Mouse (Mus musculus): ENCODE data around the gene Vps33b. TPM values are rescaled to one million over a fixed set of nuclear protein-coding genes. Genes with fewer than 3 reads are reported as not detected.
A peak's percentile ranks its signal among the peaks of the same experiment; 100 is the strongest.

Gene Vps33b
- polyA plus RNA-seq, 1 experiment, result 6.6 TPM

DNA sequence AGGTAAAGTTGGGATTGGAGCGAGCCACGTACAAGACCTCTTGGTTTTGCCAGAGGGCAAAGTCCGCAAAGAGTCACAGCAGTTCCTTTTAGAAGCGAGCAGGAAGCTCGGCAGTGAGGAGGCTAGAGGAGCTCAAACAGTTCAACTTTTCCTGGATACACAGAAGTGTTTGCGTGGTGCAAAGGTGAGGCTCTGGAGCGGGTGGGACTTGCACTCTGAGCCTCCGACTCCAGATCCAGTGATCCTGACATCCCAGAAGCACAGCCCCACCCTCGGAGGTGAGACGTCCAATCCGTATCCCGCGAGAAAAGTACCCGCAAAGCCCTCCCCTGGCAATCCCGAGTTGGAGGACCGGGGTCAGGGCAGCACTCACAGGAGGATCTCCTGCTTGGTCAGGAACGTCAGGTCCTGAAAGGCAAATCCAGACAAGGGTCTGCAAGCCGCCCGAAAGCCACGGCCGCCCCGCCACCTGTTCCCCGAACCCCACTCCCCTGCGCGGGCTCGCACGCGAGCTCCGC is 37.4 kb upstream of the Vps33b start:
- TF ChIP-seq USF1 (IDR thresholded peaks at IDR 0.05; ENCODE audit: low read depth) (no peak), MAX (IDR thresholded peaks at IDR 0.05) (no peak), MYOD1 (IDR thresholded peaks at IDR 0.05; ENCODE audit: control insufficient read depth, insufficient read length, low read depth) (no peak), MYOG (IDR thresholded peaks at IDR 0.05; ENCODE audit: control insufficient read depth, extremely low read depth, insufficient read length) (no peak)

DNA sequence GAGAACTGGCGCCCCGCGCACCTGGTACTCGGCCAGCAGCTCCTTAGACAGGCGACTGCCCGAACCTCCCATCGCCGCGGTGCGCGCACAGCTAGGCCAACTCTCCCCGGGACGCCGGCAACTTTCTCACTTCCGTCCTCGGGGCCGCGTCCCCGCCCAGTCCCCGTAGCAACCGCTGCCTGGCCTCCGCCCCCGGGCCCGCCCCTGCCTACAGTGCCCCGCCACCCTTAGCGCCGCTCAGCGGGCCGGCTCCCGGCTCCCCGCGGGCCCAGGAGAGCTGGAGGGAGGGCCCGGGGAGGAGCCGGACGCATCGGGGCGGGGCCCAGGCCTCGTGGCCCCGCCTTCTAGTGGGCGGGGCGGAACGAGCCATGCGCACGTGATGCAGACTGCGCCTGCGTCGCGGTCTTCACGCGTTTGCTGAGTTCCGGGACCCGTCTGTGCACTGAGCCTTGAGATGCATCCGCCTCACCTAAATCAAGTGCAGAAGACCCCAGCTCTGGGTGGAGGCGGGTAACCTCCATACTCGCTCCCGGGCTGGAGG is 36.9 kb upstream of the Vps33b start, which contains the start of the genes Cib1 and Gdpgp1:
Gene Cib1, minus strand, starts transcription at position 325 of the 541 bp plus-strand sequence.
Gene Gdpgp1, plus strand, starts transcription at position 377 of the 541 bp plus-strand sequence.
- peaks cover 2% of the 10 kb centered on the region for H3K79me3 ChIP-seq (ENCODE audit: low read depth)
- TF ChIP-seq USF1 (IDR thresholded peaks at IDR 0.05; ENCODE audit: low read depth) (peak; percentile 94), MAX (IDR thresholded peaks at IDR 0.05) (peak; percentile 79), FOSL1 (IDR thresholded peaks at IDR 0.05; ENCODE audit: insufficient read depth, low read length, poor library complexity, severe bottlenecking) (no peak), MYOG (IDR thresholded peaks at IDR 0.05; ENCODE audit: control insufficient read depth, extremely low read depth, insufficient read length) (no peak), MYOD1 (IDR thresholded peaks at IDR 0.05; ENCODE audit: control insufficient read depth, insufficient read length, low read depth) (no peak)
- peaks cover 14% of the 10 kb centered on the region for H3K79me2 ChIP-seq (ENCODE audit: control insufficient read depth, insufficient read depth)
- peaks cover 13% of the 10 kb centered on the region for H3K36me3 ChIP-seq (ENCODE audit: control insufficient read depth, insufficient read depth)
- peak within 1 kb of the TSS; percentile 78 for H3ac ChIP-seq (ENCODE audit: control insufficient read depth, insufficient read length, low read depth)
- peak within 1 kb of the TSS; percentile 48 for H3K4me3 ChIP-seq (ENCODE audit: insufficient read depth, poor library complexity, severe bottlenecking)
- H3K27me3 ChIP-seq (ENCODE audit: control insufficient read depth, insufficient read depth, insufficient read length), result no peaks in the 10 kb centered on the region

More for the DNA sequence above, 37.4 kb upstream of the Vps33b start:
- Histone ChIP-seq H3ac (ENCODE audit: control insufficient read depth, insufficient read length, low read depth) (peak overlapping the region; percentile 78), H3K79me3 (ENCODE audit: low read depth) (peaks cover 2% of the 10 kb centered on the region), H3K79me2 (ENCODE audit: control insufficient read depth, insufficient read depth) (peaks cover 14% of the 10 kb centered on the region), H3K36me3 (ENCODE audit: control insufficient read depth, insufficient read depth) (peaks cover 17% of the 10 kb centered on the region), H3K4me3 (ENCODE audit: insufficient read depth, poor library complexity, severe bottlenecking) (peak overlapping the region; percentile 48), H3K27me3 (ENCODE audit: control insufficient read depth, insufficient read depth, insufficient read length) (no peaks in the 10 kb centered on the region)

DNA sequence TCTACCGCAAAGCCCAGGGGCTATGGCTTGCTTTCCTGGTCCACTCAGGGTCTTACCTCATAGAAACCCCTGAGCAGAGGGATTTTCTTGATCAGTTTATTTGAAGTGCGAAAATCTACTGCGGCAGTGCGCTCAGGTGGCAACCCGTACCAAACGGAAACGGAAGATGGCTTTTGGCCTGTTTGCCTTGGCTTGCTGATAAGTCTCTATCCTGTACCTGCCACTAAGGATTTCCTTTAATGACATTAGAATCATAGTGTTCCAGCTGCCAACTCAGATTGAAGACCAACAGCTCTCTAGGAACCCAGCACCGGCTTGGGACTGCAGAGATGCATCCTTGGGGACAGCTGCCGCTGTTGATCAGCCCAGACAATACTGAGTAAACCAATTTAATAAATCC is 35.6 kb upstream of the Vps33b start:
- H3K27me3 ChIP-seq (ENCODE audit: control insufficient read depth, insufficient read depth, insufficient read length), result no peaks in the 10 kb centered on the region
- peaks cover under 1% of the 10 kb centered on the region for H3K36me3 ChIP-seq (ENCODE audit: control insufficient read depth, insufficient read depth)
- no peak overlapping the region for H3K4me3 ChIP-seq (ENCODE audit: insufficient read depth, poor library complexity, severe bottlenecking)
- no peak overlapping the region for H3ac ChIP-seq (ENCODE audit: control insufficient read depth, insufficient read length, low read depth)
- peaks cover 14% of the 10 kb centered on the region for H3K79me2 ChIP-seq (ENCODE audit: control insufficient read depth, insufficient read depth)
- H3K79me3 ChIP-seq (ENCODE audit: low read depth), result peaks cover 2% of the 10 kb centered on the region
- TF ChIP-seq FOSL1 (IDR thresholded peaks at IDR 0.05; ENCODE audit: insufficient read depth, low read length, poor library complexity, severe bottlenecking) (no peak), USF1 (IDR thresholded peaks at IDR 0.05; ENCODE audit: low read depth) (no peak), MYOG (IDR thresholded peaks at IDR 0.05; ENCODE audit: control insufficient read depth, extremely low read depth, insufficient read length) (no peak), MAX (IDR thresholded peaks at IDR 0.05) (no peak), MYOD1 (IDR thresholded peaks at IDR 0.05; ENCODE audit: control insufficient read depth, insufficient read length, low read depth) (no peak), CTCF (IDR thresholded peaks at IDR 0.05; ENCODE audit: control insufficient read depth, insufficient read depth, insufficient read length) (no peak), CEBPB (IDR thresholded peaks at IDR 0.05; ENCODE audit: low read depth) (no peak)

DNA sequence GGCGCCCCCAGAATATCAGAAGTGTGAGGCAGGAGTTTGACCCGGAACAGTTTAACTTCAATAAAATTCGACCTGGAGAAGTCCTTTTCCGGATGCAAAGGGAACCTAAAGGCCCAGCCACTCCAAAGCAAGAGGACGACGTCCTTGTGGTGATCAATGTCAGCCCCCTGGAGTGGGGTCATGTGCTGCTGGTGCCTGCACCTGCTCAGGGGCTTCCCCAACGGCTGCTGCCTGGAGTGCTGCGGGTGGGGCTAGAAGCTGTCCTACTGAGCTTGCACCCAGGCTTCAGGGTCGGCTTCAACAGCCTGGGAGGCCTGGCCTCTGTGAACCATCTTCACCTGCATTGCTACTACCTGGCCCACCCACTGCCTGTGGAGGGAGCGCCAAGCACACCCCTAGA is 30.9 kb upstream of the Vps33b start:
- Histone ChIP-seq H3K79me3 (ENCODE audit: low read depth) (no peaks in the 10 kb centered on the region), H3K27me3 (ENCODE audit: control insufficient read depth, insufficient read depth, insufficient read length) (no peaks in the 10 kb centered on the region), H3K79me2 (ENCODE audit: control insufficient read depth, insufficient read depth) (peaks cover 5% of the 10 kb centered on the region), H3ac (ENCODE audit: control insufficient read depth, insufficient read length, low read depth) (no peak overlapping the region), H3K36me3 (ENCODE audit: control insufficient read depth, insufficient read depth) (no peaks in the 10 kb centered on the region), H3K4me3 (ENCODE audit: insufficient read depth, poor library complexity, severe bottlenecking) (no peak overlapping the region)
- TF ChIP-seq MYOD1 (IDR thresholded peaks at IDR 0.05; ENCODE audit: control insufficient read depth, insufficient read length, low read depth), result no peak
- no peak for TF ChIP-seq MYOG (IDR thresholded peaks at IDR 0.05; ENCODE audit: control insufficient read depth, extremely low read depth, insufficient read length)
- no peak for TF ChIP-seq CTCF (IDR thresholded peaks at IDR 0.05; ENCODE audit: control insufficient read depth, insufficient read depth, insufficient read length)
- no peak for TF ChIP-seq CEBPB (IDR thresholded peaks at IDR 0.05; ENCODE audit: low read depth)
- no peak for TF ChIP-seq FOSL1 (IDR thresholded peaks at IDR 0.05; ENCODE audit: insufficient read depth, low read length, poor library complexity, severe bottlenecking)
- TF ChIP-seq USF1 (IDR thresholded peaks at IDR 0.05; ENCODE audit: low read depth), result no peak
- TF ChIP-seq MAX (IDR thresholded peaks at IDR 0.05), result no peak

DNA sequence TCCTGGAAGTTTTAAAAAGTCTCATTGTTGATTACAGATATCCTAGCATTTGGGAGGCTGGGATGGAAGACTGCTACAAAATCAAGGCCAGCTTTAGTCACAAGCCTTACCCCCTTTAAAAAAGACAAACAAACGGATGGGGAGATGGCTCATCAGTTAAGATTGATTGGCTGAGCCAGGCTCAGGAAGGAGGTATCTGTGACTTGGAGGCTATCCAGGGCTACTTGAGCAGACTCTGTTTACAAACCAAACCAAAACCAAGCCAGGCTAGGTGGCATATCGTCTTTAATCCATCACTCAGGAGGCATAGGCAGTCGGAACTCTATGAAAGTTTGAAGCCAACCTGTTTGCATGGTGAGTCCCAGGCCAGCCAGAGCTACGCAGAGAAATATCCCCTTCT is 27.8 kb upstream of the Vps33b start:
- TF ChIP-seq MAX (IDR thresholded peaks at IDR 0.05) (no peak), FOSL1 (IDR thresholded peaks at IDR 0.05; ENCODE audit: insufficient read depth, low read length, poor library complexity, severe bottlenecking) (no peak), CTCF (IDR thresholded peaks at IDR 0.05; ENCODE audit: control insufficient read depth, insufficient read depth, insufficient read length) (no peak), CEBPB (IDR thresholded peaks at IDR 0.05; ENCODE audit: low read depth) (no peak), MYOD1 (IDR thresholded peaks at IDR 0.05; ENCODE audit: control insufficient read depth, insufficient read length, low read depth) (no peak), USF1 (IDR thresholded peaks at IDR 0.05; ENCODE audit: low read depth) (no peak), MYOG (IDR thresholded peaks at IDR 0.05; ENCODE audit: control insufficient read depth, extremely low read depth, insufficient read length) (no peak)
- no peaks in the 10 kb centered on the region for H3K79me3 ChIP-seq (ENCODE audit: low read depth)
- no peaks in the 10 kb centered on the region for H3K27me3 ChIP-seq (ENCODE audit: control insufficient read depth, insufficient read depth, insufficient read length)
- no peak overlapping the region for H3ac ChIP-seq (ENCODE audit: control insufficient read depth, insufficient read length, low read depth)
- no peak overlapping the region for H3K4me3 ChIP-seq (ENCODE audit: insufficient read depth, poor library complexity, severe bottlenecking)
- no peaks in the 10 kb centered on the region for H3K36me3 ChIP-seq (ENCODE audit: control insufficient read depth, insufficient read depth)
- no peaks in the 10 kb centered on the region for H3K79me2 ChIP-seq (ENCODE audit: control insufficient read depth, insufficient read depth)

DNA sequence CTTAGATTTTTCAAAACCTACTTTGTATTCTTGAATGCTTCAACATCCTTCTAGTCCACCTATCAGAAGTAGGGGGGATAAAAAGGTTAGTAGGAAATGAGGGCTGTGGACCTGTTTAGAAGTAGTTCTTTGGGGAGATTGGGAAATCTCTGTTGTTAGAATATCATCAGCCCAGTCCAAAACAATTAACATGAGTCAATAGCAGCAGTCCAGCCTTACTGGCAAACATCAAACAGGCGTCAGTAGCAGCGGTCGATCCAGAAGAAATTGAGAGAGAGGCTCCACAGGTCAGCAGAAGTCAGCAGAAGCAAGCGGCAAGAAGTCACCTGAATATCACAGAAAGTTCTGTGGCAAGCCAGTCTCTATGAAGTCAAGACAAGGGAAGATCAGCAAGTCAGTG is 24.6 kb upstream of the Vps33b start:
- Histone ChIP-seq H3ac (ENCODE audit: control insufficient read depth, insufficient read length, low read depth) (no peak overlapping the region), H3K36me3 (ENCODE audit: control insufficient read depth, insufficient read depth) (no peaks in the 10 kb centered on the region), H3K4me3 (ENCODE audit: insufficient read depth, poor library complexity, severe bottlenecking) (no peak overlapping the region), H3K79me3 (ENCODE audit: low read depth) (no peaks in the 10 kb centered on the region), H3K79me2 (ENCODE audit: control insufficient read depth, insufficient read depth) (no peaks in the 10 kb centered on the region), H3K27me3 (ENCODE audit: control insufficient read depth, insufficient read depth, insufficient read length) (no peaks in the 10 kb centered on the region)
- TF ChIP-seq CTCF (IDR thresholded peaks at IDR 0.05; ENCODE audit: control insufficient read depth, insufficient read depth, insufficient read length), result no peak
- no peak for TF ChIP-seq MYOD1 (IDR thresholded peaks at IDR 0.05; ENCODE audit: control insufficient read depth, insufficient read length, low read depth)
- TF ChIP-seq CEBPB (IDR thresholded peaks at IDR 0.05; ENCODE audit: low read depth), result no peak
- no peak for TF ChIP-seq MAX (IDR thresholded peaks at IDR 0.05)
- TF ChIP-seq USF1 (IDR thresholded peaks at IDR 0.05; ENCODE audit: low read depth), result no peak
- TF ChIP-seq FOSL1 (IDR thresholded peaks at IDR 0.05; ENCODE audit: insufficient read depth, low read length, poor library complexity, severe bottlenecking), result no peak
- no peak for TF ChIP-seq MYOG (IDR thresholded peaks at IDR 0.05; ENCODE audit: control insufficient read depth, extremely low read depth, insufficient read length)
